In the genomic region with DNA sequence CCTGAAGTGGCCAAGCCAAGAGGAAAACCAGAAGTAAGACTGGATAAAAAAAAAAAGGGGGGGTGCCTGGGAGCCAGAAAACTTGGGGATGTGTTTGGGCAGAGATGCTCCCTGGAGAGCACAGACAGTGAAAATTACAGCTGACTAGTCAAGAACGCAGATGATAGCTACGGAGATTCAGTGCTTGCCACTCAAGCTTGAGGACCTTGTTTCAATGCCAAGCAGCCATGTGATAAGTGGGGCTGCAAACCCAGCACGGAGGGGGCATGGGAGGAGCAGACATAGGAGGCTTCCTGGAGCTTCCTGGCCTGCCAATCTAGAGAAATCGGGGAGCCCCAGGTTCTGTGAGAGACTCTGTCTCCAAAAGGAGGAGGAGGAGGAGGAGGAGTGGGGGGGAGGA, we compare ENCODE assay signal across 25 mouse cellular contexts.
DNase-seq lines count a peak whose midpoint lies in the region; ATAC-seq and TF ChIP-seq lines count a peak whose summit lies in the region.
"Had no signal": no experiment of that assay in that cellular context is flagged by ENCODE, and none has a peak within 500 bp of the region (broad histone marks: within the 10 kb centered on the region; RNA-seq: fewer than 3 reads in every experiment).

No protein-coding gene starts in this region.

- H3K9me3 ChIP-seq in midbrain, embryonic 10.5 days (replicated peaks): no peaks in the 10 kb centered on the region
- H3K9me3 ChIP-seq in midbrain, embryonic 13.5 days: no peaks in the 10 kb centered on the region
- no peaks in the 10 kb centered on the region for H3K9me3 ChIP-seq in embryonic facial prominence, embryonic 10.5 days
- no peaks in the 10 kb centered on the region for H3K9me3 ChIP-seq in forebrain, embryonic 16.5 days (ENCODE audit: control insufficient read depth, low read length)
- no peaks in the 10 kb centered on the region for H3K9me3 ChIP-seq in liver, postnatal 0 days (ENCODE audit: low read length)
- H3K9me3 ChIP-seq: embryonic facial prominence, embryonic 15.5 days; heart, embryonic 13.5 days; hindbrain, embryonic 13.5 days; liver, embryonic 12.5 days; lung, embryonic 15.5 days; neural tube, embryonic 12.5 days had no signal

- no peak for TF ChIP-seq CTCF in liver, postnatal 0 days (IDR thresholded peaks at IDR 0.05; ENCODE audit: low read depth)

- H3K27me3 ChIP-seq in midbrain, embryonic 10.5 days (ENCODE audit: low read depth, poor library complexity, severe bottlenecking): no peaks in the 10 kb centered on the region
- H3K27me3 ChIP-seq in midbrain, embryonic 13.5 days: no peaks in the 10 kb centered on the region
- H3K27me3 ChIP-seq in embryonic facial prominence, embryonic 10.5 days (replicated peaks; ENCODE audit: low read depth, poor library complexity, severe bottlenecking): no peaks in the 10 kb centered on the region
- no peaks in the 10 kb centered on the region for H3K27me3 ChIP-seq in forebrain, embryonic 16.5 days (replicated peaks; ENCODE audit: control insufficient read depth, insufficient read depth, low read length)
- H3K27me3 ChIP-seq in liver, postnatal 0 days (ENCODE audit: insufficient read depth, low read length): no peaks in the 10 kb centered on the region
- H3K27me3 ChIP-seq: embryonic facial prominence, embryonic 15.5 days; hindbrain, embryonic 13.5 days; lung, embryonic 15.5 days; neural tube, embryonic 12.5 days had no signal

- ATAC-seq in frontal cortex, adult (ENCODE audit: low TSS enrichment): peak; percentile 25; the same call in 1 of the 2 replicates
- no peak for ATAC-seq in midbrain, embryonic 13.5 days
- 0 out of 2 replicates have a peak, but pooled peaks have one; percentile 28 for ATAC-seq in forebrain, embryonic 16.5 days
- ATAC-seq in liver, postnatal 0 days: no peak
- ATAC-seq: activated CD4-positive, CD25-positive, alpha-beta regulatory T cell, adult 4 months; liver, embryonic 12.5 days had no signal

- no peaks in the 10 kb centered on the region for H3K36me3 ChIP-seq in midbrain, embryonic 10.5 days
- no peaks in the 10 kb centered on the region for H3K36me3 ChIP-seq in midbrain, embryonic 13.5 days
- H3K36me3 ChIP-seq in embryonic facial prominence, embryonic 10.5 days (replicated peaks): no peaks in the 10 kb centered on the region
- no peaks in the 10 kb centered on the region for H3K36me3 ChIP-seq in forebrain, embryonic 16.5 days (ENCODE audit: control insufficient read depth, insufficient read depth)
- no peaks in the 10 kb centered on the region for H3K36me3 ChIP-seq in liver, postnatal 0 days (replicated peaks; ENCODE audit: insufficient read depth, low read length)
- H3K36me3 ChIP-seq: embryonic facial prominence, embryonic 15.5 days; heart, embryonic 13.5 days; hindbrain, embryonic 13.5 days; liver, embryonic 12.5 days; lung, embryonic 15.5 days; neural tube, embryonic 12.5 days had no signal

- 0 out of 2 replicates have a peak overlapping the region, but pooled peaks have one; percentile 2 for H3K27ac ChIP-seq in midbrain, embryonic 10.5 days (replicated peaks)
- H3K27ac ChIP-seq in midbrain, embryonic 13.5 days: no peak overlapping the region
- H3K27ac ChIP-seq in embryonic facial prominence, embryonic 10.5 days (replicated peaks): peak overlapping the region; percentile 63; the same call in 1 of the 2 replicates
- H3K27ac ChIP-seq in forebrain, embryonic 16.5 days (ENCODE audit: low read length): no peak overlapping the region
- no peak overlapping the region for H3K27ac ChIP-seq in liver, postnatal 0 days (ENCODE audit: low read depth)
- H3K27ac ChIP-seq: heart, embryonic 13.5 days; hindbrain, embryonic 13.5 days; kidney, postnatal 0 days; left cerebral cortex, adult 2 months; liver, embryonic 12.5 days; lung, embryonic 15.5 days; macrophage; neural tube, embryonic 12.5 days had no signal

- peaks cover 23% of the 10 kb centered on the region for H3K4me1 ChIP-seq in midbrain, embryonic 10.5 days
- H3K4me1 ChIP-seq in midbrain, embryonic 13.5 days (replicated peaks): peaks cover 22% of the 10 kb centered on the region
- peaks cover 17% of the 10 kb centered on the region for H3K4me1 ChIP-seq in embryonic facial prominence, embryonic 10.5 days
- H3K4me1 ChIP-seq in forebrain, embryonic 16.5 days (replicated peaks; ENCODE audit: control insufficient read depth, insufficient read depth, low read length): peaks cover 18% of the 10 kb centered on the region
- no peaks in the 10 kb centered on the region for H3K4me1 ChIP-seq in liver, postnatal 0 days (ENCODE audit: insufficient read depth)
- H3K4me1 ChIP-seq: neural tube, embryonic 12.5 days had no signal

- no peak for TF ChIP-seq EP300 in liver, postnatal 0 days (IDR thresholded peaks at IDR 0.05; ENCODE audit: low read depth)

- no peak for DNase-seq in frontal cortex, postnatal 10 days (ENCODE audit: low spot score in 2 of 2)
- no peak for DNase-seq in midbrain, embryonic 10.5 days (ENCODE audit: low spot score)
- DNase-seq in embryonic facial prominence, embryonic 10.5 days (ENCODE audit: low spot score): no peak
- DNase-seq in heart, adult 8-10 months (ENCODE audit: low spot score): no peak
- no peak for DNase-seq in liver, postnatal 0 days
- DNase-seq: adrenal gland, postnatal 10 days; cerebellum, adult 9-11 months; gastrocnemius, postnatal 25 days; heart, adult 18-20 months; heart, postnatal 14 days; kidney, adult 2 months; thymus, postnatal 25 days had no signal

- no peak overlapping the region for H3K4me2 ChIP-seq in midbrain, embryonic 13.5 days (replicated peaks)
- H3K4me2 ChIP-seq in forebrain, embryonic 16.5 days (ENCODE audit: low read length): no peak overlapping the region
- H3K4me2 ChIP-seq in liver, postnatal 0 days (ENCODE audit: low read depth, low read length): no peak overlapping the region
- H3K4me2 ChIP-seq: embryonic facial prominence, embryonic 15.5 days; heart, embryonic 13.5 days; hindbrain, embryonic 13.5 days; liver, embryonic 12.5 days; lung, embryonic 15.5 days; neural tube, embryonic 12.5 days had no signal

- WGBS in midbrain, embryonic 10.5 days: 66% methylated on average over 4 of the region's 4 CpGs
- WGBS in midbrain, embryonic 13.5 days: 39% methylated on average over 4 of the region's 4 CpGs
- 54% methylated on average over 4 of the region's 4 CpGs for WGBS in embryonic facial prominence, embryonic 10.5 days
- 15% methylated on average over 4 of the region's 4 CpGs for WGBS in forebrain, embryonic 16.5 days
- WGBS in liver, postnatal 0 days (ENCODE audit: insufficient replicate concordance): 50% methylated on average over 4 of the region's 4 CpGs

- no peak overlapping the region for H3K4me3 ChIP-seq in midbrain, embryonic 10.5 days
- H3K4me3 ChIP-seq in midbrain, embryonic 13.5 days (replicated peaks): no peak overlapping the region
- no peak overlapping the region for H3K4me3 ChIP-seq in embryonic facial prominence, embryonic 10.5 days
- no peak overlapping the region for H3K4me3 ChIP-seq in forebrain, embryonic 16.5 days (replicated peaks; ENCODE audit: low read length)
- no peak overlapping the region for H3K4me3 ChIP-seq in liver, postnatal 0 days (ENCODE audit: low read depth, low read length)
- H3K4me3 ChIP-seq: embryonic facial prominence, embryonic 15.5 days; heart, embryonic 13.5 days; hindbrain, embryonic 13.5 days; left cerebral cortex, adult 2 months; liver, embryonic 12.5 days; lung, embryonic 15.5 days; neural tube, embryonic 12.5 days had no signal

- no peak overlapping the region for H3K9ac ChIP-seq in midbrain, embryonic 13.5 days (replicated peaks)
- H3K9ac ChIP-seq in forebrain, embryonic 16.5 days (replicated peaks; ENCODE audit: low read depth, low read length): no peak overlapping the region
- H3K9ac ChIP-seq in liver, postnatal 0 days (replicated peaks): no peak overlapping the region
- H3K9ac ChIP-seq: embryonic facial prominence, embryonic 15.5 days; heart, embryonic 13.5 days; hindbrain, embryonic 13.5 days; liver, embryonic 12.5 days; lung, embryonic 15.5 days; neural tube, embryonic 12.5 days had no signal

Comparison
In these comparisons a context has a peak if more than half of its experiments do, and no peak if none do; other contexts are left out.
1. H3K27ac ChIP-seq: peak in midbrain, embryonic 10.5 days (single experiment) and embryonic facial prominence, embryonic 10.5 days (single experiment); none in midbrain, embryonic 13.5 days (single experiment), forebrain, embryonic 16.5 days (single experiment) and liver, postnatal 0 days (single experiment).
2. ATAC-seq: peak in frontal cortex, adult (single experiment) and forebrain, embryonic 16.5 days (single experiment); none in midbrain, embryonic 13.5 days (single experiment) and liver, postnatal 0 days (single experiment).